Mouse (Mus musculus) MEL-GATA-1-ER (cell line): ENCODE measurements at regions not wholly inside any gene's neighbourhood (a gene's known extent, or its start where the extent isn't known, plus 50 kb on each side); places are given as distances from the start of the nearest gene placed in this dataset.
"Not testable (repeated sequence)": the region's sequence is repeated elsewhere in the genome, so short reads cannot be mapped to it uniquely, and the experiment has no call there.

Experiments used
- DNase-seq: peaks from one replicate; pipeline ENCODE4 v3.0.0-alpha.2; 2012; ENCODE audit warnings: low read depth; ENCODE audit errors: extremely low read depth

DNA sequence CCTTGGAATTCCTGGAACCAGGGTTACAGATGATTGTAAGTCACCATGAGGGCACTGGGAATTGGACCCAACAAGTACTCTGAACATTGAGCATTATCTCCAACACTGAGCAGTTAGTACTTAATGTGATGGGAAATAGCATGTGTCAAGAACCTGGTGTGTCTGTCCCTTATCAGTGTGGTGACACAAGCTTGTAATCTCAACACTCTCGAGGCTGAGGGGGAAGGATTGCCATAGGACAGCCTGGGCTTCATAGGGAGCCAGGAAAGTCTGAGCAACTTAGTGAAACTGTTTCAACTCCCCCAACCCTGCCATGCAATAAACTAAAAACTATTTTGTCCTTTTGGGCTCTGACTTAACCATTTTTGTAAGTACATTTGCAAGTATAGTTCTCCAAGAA is 100.0 kb downstream of the Wdr20rt start:
- DNase-seq: no peak

GRCm38 (mm10) chr12:65328532-65328931 is 103.2 kb downstream of the Wdr20rt start:
- no peak for DNase-seq

GRCm38 (mm10) chr12:65329678-65330077 is 104.4 kb downstream of the Wdr20rt start:
- no peak for DNase-seq

GRCm38 (mm10) chr12:65340009-65340408 is 114.7 kb downstream of the Wdr20rt start:
- DNase-seq: no peak

- DNase-seq: no peak
These were observed 121.9 kb downstream of the Wdr20rt start for GRCm38 (mm10) chr12:65347251-65347650.

- DNase-seq: no peak
These were observed 124.2 kb downstream of the Wdr20rt start for GRCm38 (mm10) chr12:65349535-65349934.

DNA sequence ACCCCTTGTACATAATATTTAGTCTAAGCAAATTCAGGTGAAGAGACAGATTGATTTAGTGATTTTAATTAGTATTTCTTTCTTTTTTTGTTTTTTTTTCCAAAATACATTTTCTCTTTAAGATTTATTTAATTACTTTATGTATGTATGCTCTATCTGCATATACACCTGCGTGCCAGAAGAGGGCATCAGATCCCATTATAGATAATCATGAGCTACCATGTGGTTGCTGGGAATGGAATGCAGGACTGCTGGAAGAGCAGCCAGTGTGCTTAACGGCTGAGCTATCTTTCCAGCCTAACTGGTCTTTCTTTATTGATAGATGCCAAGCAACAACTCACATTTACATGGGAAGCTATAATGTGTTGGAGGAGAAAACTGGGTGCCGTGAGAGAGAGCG is 138.9 kb downstream of the Wdr20rt start:
- DNase-seq: no peak

DNA sequence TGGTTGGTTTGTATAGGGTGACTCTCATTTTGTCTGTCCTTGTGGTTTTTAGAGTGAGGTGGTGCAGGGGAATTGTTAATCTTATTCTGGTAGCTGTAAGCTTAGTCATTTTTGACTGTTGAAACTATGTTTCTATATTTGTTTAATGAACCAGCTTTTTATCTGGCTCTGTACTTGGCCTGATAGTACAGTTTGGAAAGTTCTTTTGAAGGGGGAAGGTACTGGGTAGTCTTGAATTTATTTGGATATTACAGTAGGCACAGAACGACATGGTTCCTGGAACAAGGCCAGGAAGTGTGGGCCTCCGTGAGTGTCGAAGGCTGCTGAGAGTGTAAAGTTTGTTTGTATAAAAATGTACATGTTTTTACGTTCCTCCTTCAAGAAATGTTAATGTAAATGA is 142.0 kb downstream of the Wdr20rt start:
- DNase-seq: peak; percentile 25

DNA sequence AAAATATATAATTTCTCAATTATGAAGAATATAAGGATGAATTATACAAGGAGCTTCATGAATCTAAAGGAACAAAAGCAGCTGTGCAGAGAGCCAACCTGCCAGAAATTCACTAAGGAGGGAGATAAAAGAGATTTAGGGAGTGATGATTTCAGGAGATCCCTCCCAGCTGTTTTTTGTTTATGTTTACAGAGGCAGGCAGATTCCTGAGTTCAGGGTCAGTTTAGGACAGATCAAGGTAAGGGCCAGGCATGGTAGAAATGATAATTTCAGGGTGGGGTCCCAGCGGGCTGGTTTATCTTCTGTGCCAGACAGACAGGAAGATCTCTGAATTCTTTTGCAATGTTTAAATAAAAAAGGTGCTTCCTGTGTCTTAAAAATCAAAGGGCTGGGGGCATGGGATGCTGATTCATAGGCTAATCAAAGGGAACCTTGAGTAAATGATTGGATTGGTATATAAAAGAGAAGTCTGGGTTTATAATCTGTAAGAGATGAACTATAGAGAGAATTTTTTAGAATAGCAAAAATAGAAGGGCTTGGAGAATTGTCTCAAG is 142.6 kb downstream of the Wdr20rt start:
- DNase-seq: peak; percentile 12

DNA sequence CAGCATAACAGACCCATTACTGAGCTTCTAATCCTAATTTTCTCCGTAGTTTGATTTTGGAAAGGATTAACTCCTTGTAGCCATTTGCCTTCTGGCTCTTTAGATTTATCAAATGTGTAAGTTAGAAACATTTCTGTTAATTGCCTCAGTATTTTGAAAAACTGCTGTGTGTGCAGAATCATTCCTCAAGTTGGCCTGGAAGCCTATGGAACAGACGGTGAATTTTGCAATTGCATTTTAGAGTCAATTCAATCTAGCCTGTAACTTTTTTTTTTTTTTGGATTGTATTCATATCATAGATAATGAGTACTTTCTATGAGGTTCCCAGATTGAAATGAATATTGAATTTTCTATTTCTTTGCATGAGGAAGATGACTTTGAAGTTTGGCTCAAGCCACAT is 146.3 kb downstream of the Wdr20rt start:
- DNase-seq: no peak

- DNase-seq: no peak
These were observed 154.0 kb downstream of the Wdr20rt start for GRCm38 (mm10) chr12:65379321-65379720.

GRCm38 (mm10) chr12:65382118-65382791 is 156.9 kb downstream of the Wdr20rt start:
- DNase-seq: no peak

DNA sequence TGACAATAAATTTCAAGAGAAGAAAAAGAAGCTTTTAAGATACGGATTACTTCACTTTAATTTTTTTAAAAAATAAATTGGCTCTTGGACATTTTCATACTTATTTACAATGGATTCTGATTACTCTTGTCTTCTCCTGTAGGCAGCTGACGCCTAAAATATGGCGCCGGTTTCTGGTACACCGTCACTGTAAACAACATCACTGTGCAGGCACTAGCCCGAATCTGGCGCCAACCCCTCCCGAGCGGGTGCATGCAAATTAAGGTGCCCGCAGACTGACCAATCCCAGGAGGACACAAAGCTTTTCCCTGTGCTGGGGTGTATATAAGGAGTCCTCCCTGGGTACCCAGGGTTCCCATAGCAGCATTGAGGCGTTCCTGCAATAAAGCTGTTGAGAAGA is 157.5 kb downstream of the Wdr20rt start:
- DNase-seq: not testable (repeated sequence)

DNA sequence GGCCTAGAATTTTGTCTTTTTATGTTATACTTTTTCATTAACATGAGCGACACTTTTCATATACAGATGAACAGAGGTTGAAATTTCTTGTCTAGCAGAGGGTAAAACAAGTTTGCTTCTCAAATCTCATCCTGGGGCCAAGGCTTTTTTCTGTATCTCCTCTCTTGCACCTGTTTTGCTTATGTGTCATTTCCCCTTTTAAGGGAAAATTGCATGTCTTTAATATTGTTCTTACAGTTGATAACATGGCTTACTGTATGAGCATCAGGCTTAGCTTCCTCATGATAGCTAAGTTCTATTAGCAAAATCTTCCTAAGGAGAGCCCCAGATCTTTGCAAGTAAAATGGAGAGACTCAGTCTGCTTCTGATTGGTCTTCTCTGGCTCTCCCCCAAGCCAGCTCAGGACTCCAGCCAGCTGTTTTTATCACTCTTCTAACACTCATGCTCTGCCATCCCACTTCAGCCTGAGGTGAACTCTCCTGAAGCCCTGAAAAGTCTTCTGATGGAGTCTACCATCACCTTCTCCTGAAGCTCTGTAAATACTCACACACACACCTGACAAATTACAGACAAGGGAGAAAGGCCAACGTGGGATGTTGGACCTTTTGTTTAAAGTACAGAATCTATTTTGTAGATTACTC is 160.8 kb downstream of the Wdr20rt start:
- no peak for DNase-seq

GRCm38 (mm10) chr12:65387042-65387441 is 161.7 kb downstream of the Wdr20rt start:
- no peak for DNase-seq

GRCm38 (mm10) chr12:65389512-65389911 is 164.2 kb downstream of the Wdr20rt start:
- DNase-seq: no peak

DNA sequence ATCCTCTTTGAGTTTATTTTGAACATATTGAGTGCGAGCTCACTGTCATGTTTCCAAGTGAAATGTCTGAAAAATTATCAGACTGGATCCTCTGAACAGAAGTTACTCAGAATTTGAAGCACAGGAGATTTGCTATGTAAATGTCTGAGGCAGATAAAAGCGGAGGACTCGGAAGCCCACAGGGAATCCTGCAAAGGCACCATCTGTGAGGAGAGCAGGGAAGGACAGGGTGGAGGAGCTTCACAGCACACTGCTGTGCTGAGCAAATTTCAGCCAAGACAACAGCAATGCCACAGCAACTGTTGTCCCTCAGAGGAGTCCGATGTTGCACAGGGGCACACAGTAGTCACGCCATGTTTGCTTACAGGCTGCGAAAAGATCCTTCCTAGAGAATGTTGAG is 165.0 kb downstream of the Wdr20rt start:
- DNase-seq: no peak

GRCm38 (mm10) chr12:65401728-65402419 is 176.6 kb downstream of the Wdr20rt start:
- peak; percentile 39 for DNase-seq

GRCm38 (mm10) chr12:65403124-65403523 is 177.8 kb downstream of the Wdr20rt start:
- DNase-seq: no peak

- DNase-seq: no peak
These were observed 187.8 kb downstream of the Wdr20rt start for GRCm38 (mm10) chr12:65413034-65413700.

DNA sequence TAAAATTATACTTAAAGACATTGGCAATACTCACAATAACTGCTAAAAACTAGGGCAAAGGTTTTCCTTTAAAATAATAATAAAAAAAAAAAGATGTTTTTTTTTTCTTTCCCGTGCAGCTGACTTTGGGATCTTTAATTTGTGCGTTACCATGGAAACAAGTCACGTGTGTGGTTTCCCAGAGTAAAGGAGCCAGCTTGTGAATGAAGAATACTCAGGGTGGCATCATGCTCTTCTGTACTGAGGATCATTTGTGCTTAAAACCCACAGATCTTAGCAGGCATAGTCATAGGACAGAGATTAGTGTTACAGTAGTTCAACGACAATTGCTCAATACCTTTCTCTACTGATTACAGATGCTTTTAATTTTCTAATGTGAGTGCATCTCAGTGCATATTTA is 189.1 kb downstream of the Wdr20rt start:
- DNase-seq: no peak

GRCm38 (mm10) chr12:65416909-65417308 is 191.6 kb downstream of the Wdr20rt start:
- DNase-seq: no peak
